Mouse (Mus musculus): Measurements from ENCODE around the gene Cacng5. TPM values are rescaled to one million over a fixed set of nuclear protein-coding genes. Genes with fewer than 3 reads are reported as not detected.

The Cacng5 gene
- 8.6 and 9.2 TPM in 2 replicates for polyA plus RNA-seq (2012; rRNA removed)

DNA sequence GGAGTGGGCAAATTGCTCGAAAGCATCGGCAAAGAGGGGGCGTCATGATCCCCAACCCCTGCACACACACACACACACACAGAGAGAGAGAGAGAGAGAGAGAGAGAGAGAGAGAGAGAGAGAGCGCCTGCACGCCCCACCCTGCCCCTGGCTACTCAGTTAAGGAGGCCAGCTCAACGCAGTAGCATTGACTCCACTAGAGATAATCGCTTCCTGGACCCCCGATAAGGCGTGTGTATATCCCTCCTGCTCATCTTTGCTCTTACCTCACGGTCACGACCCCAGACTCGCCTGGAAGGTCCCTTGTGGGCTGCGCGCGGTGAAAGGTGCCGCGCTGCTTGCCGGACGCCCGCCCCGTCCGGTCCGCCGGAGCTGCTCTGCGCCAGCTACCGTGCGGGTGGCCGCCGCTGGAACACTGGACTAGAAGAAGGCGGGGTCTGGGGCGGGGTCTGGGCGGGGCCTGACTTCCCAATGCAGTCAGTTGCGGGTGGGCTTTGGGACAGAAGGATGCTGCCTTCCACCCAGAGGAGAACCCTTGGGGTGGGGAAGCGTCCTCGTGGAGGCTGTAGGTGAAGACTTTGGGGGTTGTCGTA is at the start of gene Cacng5:
TSS of gene Cacng5 (minus strand) at position 422 of the 593 bp plus-strand sequence.

Other genes starting within 250 kb of the Cacng5 start
- 1.8 and 3.8 TPM in 2 replicates for gene Cacng1, start 198.5 kb downstream of the Cacng5 start, polyA plus RNA-seq (2012; rRNA removed)
- 112 and 129 TPM in 2 replicates for gene Cacng4, start 120.5 kb downstream of the Cacng5 start, polyA plus RNA-seq (2012; rRNA removed)